Mouse (Mus musculus) hindbrain, postnatal 0 days (tissue): ENCODE results near the gene Aox2. TPM values are rescaled to one million over a fixed set of nuclear protein-coding genes. Genes with fewer than 3 reads are reported as not detected.

Source experiments
- ATAC-seq: fragments of 200-750 bp; cut with Nextera tagmentation; 2 replicates; pipeline ENCODE4 v1.8.0; 2017; ENCODE audit warnings: mild to moderate bottlenecking, moderate TSS enrichment, moderate library complexity
- DNase-seq: peaks from one replicate; pipeline ENCODE4 v3.0.0-alpha.2; 2015; ENCODE audit warnings: low spot score
- H3K27ac ChIP-seq: fragments of 300-500 bp; sonication (generic); 2 replicates; pipeline ENCODE4 v1.5.1; 2014; ENCODE audit warnings: mild to moderate bottlenecking
- H3K27me3 ChIP-seq: fragments of 300-500 bp; sonication (generic); 2 replicates; pipeline ENCODE4 v1.6.1; 2014; ENCODE audit warnings: low read length, mixed read lengths; ENCODE audit not compliant: insufficient read depth
- H3K36me3 ChIP-seq: fragments of 300-500 bp; sonication (generic); 2 replicates; pipeline ENCODE4 v1.6.1; 2014; ENCODE audit warnings: low read length, mixed read lengths; ENCODE audit not compliant: insufficient read depth
- H3K4me1 ChIP-seq: fragments of 300-500 bp; sonication (generic); 2 replicates; pipeline ENCODE4 v1.6.1; 2014; ENCODE audit warnings: antibody characterized with exemption, low read length, mixed read lengths; ENCODE audit not compliant: insufficient read depth
- H3K4me2 ChIP-seq: fragments of 300-500 bp; sonication (generic); 2 replicates; pipeline ENCODE4 v1.6.1; 2014; ENCODE audit warnings: low read depth, mild to moderate bottlenecking, low read length, moderate library complexity, mixed read lengths
- H3K4me3 ChIP-seq: fragments of 300-500 bp; sonication (generic); 2 replicates; pipeline ENCODE4 v1.5.1; 2014; ENCODE audit warnings: low read length
- H3K9ac ChIP-seq: fragments of 300-500 bp; sonication (generic); replicated peaks from 2 replicates; pipeline ENCODE4 v1.6.1; 2014; ENCODE audit warnings: mild to moderate bottlenecking, low read length, moderate library complexity, mixed read lengths
- H3K9me3 ChIP-seq: fragments of 300-500 bp; sonication (generic); 2 replicates; pipeline ENCODE4 v1.6.1; 2016; ENCODE audit warnings: low read length, mixed read lengths
- CTCF ChIP-seq: IDR thresholded peaks from 2 replicates; pipeline ENCODE4 v1.5.1; 2016; ENCODE audit warnings: antibody characterized with exemption, control low read depth, low read depth
- WGBS: fragments of 180-500 bp; shearing (Covaris S2); extraction: QIAGEN DNeasy Blood & Tissue Kit; methylation state at CpG from one replicate; pipeline ENCODE4 v1.1.7; 2014; 5-methylcytosine and 5-hydroxymethylcytosine counted together
- polyA plus RNA-seq: library from polyadenylated mRNA; unstranded; fragments of >200 nt; fragmentation: Nextera tagmentation; extraction: Ambion mirVana; gene quantifications from 2 replicates; pipeline ENCODE4 v1.2.1, GENCODE M21; 2015
- total RNA-seq: library from RNA; depleted of rRNA; stranded (reverse); fragments of >200 nt; gene quantifications from 2 replicates; pipeline ENCODE4 v1.2.3, GENCODE M21; 2014; rRNA removed

Gene Aox2
- total RNA-seq, result not detected in 2 replicates
- 0.03 TPM in 1 of 2 replicates, not detected in the other for polyA plus RNA-seq

GRCm38 (mm10) chr1:58278026-58278425, at the start of gene Aox2:
TSS of gene Aox2 (plus strand) at chr1:58278326.
- no peak within 1 kb of the TSS for H3K9ac ChIP-seq
- H3K9me3 ChIP-seq, result no peaks in the 10 kb centered on the region
- ATAC-seq, result no peak
- H3K27ac ChIP-seq, result no peak within 1 kb of the TSS
- no peak for DNase-seq
- H3K4me2 ChIP-seq, result no peak within 1 kb of the TSS
- H3K27me3 ChIP-seq, result no peaks in the 10 kb centered on the region
- no peaks in the 10 kb centered on the region for H3K36me3 ChIP-seq
- no peak for TF ChIP-seq CTCF
- 74% methylated on average over 5 of the region's 5 CpGs for WGBS
- no peaks in the 10 kb centered on the region for H3K4me1 ChIP-seq
- H3K4me3 ChIP-seq, result no peak within 1 kb of the TSS

GRCm38 (mm10) chr1:58228916-58229315, 49.2 kb upstream of the Aox2 start:
- ATAC-seq (no peak), DNase-seq (no peak)
- Histone ChIP-seq H3K4me3 (no peak overlapping the region), H3K27ac (no peak overlapping the region), H3K27me3 (no peaks in the 10 kb centered on the region), H3K9ac (no peak overlapping the region), H3K4me1 (no peaks in the 10 kb centered on the region), H3K9me3 (no peaks in the 10 kb centered on the region), H3K4me2 (no peak overlapping the region), H3K36me3 (no peaks in the 10 kb centered on the region)
- TF ChIP-seq CTCF, result no peak

- ATAC-seq (no peak), DNase-seq (no peak)
- 93% methylated on average over 4 of the region's 4 CpGs for WGBS
- Histone ChIP-seq H3K9me3 (no peaks in the 10 kb centered on the region), H3K4me1 (no peaks in the 10 kb centered on the region), H3K27me3 (no peaks in the 10 kb centered on the region), H3K9ac (no peak overlapping the region), H3K27ac (no peak overlapping the region), H3K36me3 (no peaks in the 10 kb centered on the region), H3K4me3 (no peak overlapping the region), H3K4me2 (no peak overlapping the region)
- TF ChIP-seq CTCF, result no peak
Measured at GRCm38 (mm10) chr1:58229774-58230173, 48.4 kb upstream of the Aox2 start.

GRCm38 (mm10) chr1:58230542-58230941, 47.6 kb upstream of the Aox2 start:
- WGBS, result 58% methylated on average over 5 of the region's 5 CpGs
- TF ChIP-seq CTCF, result no peak
- H3K9me3 ChIP-seq, result no peaks in the 10 kb centered on the region
- no peak overlapping the region for H3K4me3 ChIP-seq
- H3K4me2 ChIP-seq, result no peak overlapping the region
- no peaks in the 10 kb centered on the region for H3K27me3 ChIP-seq
- no peaks in the 10 kb centered on the region for H3K4me1 ChIP-seq
- no peaks in the 10 kb centered on the region for H3K36me3 ChIP-seq
- ATAC-seq (no peak), DNase-seq (no peak)
- H3K9ac ChIP-seq, result no peak overlapping the region
- no peak overlapping the region for H3K27ac ChIP-seq

GRCm38 (mm10) chr1:58235405-58235804, 42.7 kb upstream of the Aox2 start:
- TF ChIP-seq CTCF, result peak; percentile 32; the same call in 1 of the 2 replicates
- Histone ChIP-seq H3K27me3 (no peaks in the 10 kb centered on the region), H3K36me3 (no peaks in the 10 kb centered on the region), H3K27ac (no peak overlapping the region), H3K4me1 (no peaks in the 10 kb centered on the region), H3K9me3 (no peaks in the 10 kb centered on the region), H3K4me3 (no peak overlapping the region), H3K9ac (no peak overlapping the region), H3K4me2 (no peak overlapping the region)
- ATAC-seq (no peak), DNase-seq (no peak)
- WGBS, result 57% methylated on average over 5 of the region's 5 CpGs

GRCm38 (mm10) chr1:58237527-58238299, 40.4 kb upstream of the Aox2 start:
- Histone ChIP-seq H3K9me3 (no peaks in the 10 kb centered on the region), H3K4me2 (no peak overlapping the region), H3K36me3 (no peaks in the 10 kb centered on the region), H3K27ac (no peak overlapping the region), H3K9ac (no peak overlapping the region), H3K27me3 (no peaks in the 10 kb centered on the region), H3K4me3 (no peak overlapping the region), H3K4me1 (no peaks in the 10 kb centered on the region)
- DNase-seq (no peak), ATAC-seq (peak; percentile 35; the same call in 1 of the 2 replicates)
- TF ChIP-seq CTCF, result no peak
- 69% methylated on average over 4 of the region's 4 CpGs for WGBS

GRCm38 (mm10) chr1:58238440-58238839, 39.7 kb upstream of the Aox2 start:
- 91% methylated on average over 5 of the region's 5 CpGs for WGBS
- Histone ChIP-seq H3K4me3 (no peak overlapping the region), H3K9ac (no peak overlapping the region), H3K27me3 (no peaks in the 10 kb centered on the region), H3K27ac (no peak overlapping the region), H3K4me2 (no peak overlapping the region), H3K4me1 (no peaks in the 10 kb centered on the region), H3K36me3 (no peaks in the 10 kb centered on the region), H3K9me3 (no peaks in the 10 kb centered on the region)
- DNase-seq (no peak), ATAC-seq (no peak)
- TF ChIP-seq CTCF, result no peak
